Mouse (Mus musculus) stomach, postnatal 0 days (tissue): ENCODE results near the gene Nars2.

ENCODE experiments used
- CTCF ChIP-seq: IDR thresholded peaks from 2 replicates; pipeline ENCODE4 v1.5.1; 2016; ENCODE audit warnings: antibody characterized with exemption, low read depth, mild to moderate bottlenecking, moderate library complexity
- EP300 ChIP-seq: optimal IDR thresholded peaks from 2 replicates; pipeline ENCODE3; 2016; ENCODE audit warnings: antibody characterized with exemption

DNA sequence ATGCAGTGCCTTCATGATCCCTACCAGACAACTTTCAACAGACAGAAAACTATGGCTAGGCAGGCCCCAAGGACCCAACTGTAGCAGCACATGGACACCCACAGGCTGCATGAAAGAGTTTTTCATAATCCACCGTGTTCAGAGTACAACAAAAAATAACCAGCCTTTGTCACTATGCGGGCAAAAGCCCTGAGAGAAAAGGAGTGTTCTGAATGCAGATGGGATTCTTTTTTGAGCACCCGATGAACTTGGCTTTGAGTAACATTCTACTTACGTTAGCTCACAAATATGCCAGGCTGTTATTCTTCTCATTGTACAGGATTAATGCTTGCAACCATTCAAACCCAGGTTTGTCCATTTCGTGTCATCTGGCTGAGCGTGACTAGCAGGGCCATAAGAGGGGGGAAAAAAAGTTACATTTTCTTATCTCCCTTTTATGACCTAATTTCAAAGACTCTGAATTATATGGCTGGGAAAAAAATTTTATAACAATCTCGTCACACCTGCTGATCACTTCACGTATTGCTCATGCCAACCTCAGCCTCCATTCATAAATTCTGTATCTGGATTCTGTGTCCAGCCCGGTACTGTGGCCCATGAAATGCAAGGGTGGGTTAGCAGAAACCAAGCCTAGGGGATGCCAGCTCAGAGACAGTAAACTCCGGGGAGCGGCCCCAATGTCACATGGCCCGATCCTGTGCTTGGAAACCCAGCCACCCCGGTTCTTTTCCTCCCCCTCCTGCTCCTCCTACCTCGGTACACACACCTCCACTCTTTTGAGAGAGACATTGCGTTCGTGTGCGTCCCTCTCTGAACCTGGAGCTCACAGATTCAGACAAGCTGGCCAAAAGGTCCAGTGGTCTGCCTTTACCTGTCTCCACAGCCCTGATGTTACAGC, 48.0 kb upstream of the Nars2 start:
- no peak for TF ChIP-seq CTCF
- no peak for TF ChIP-seq EP300
